Mouse (Mus musculus) stomach, embryonic 16.5 days (tissue): ENCODE measurements at regions not wholly inside any gene's neighbourhood (a gene's known extent, or its start where the extent isn't known, plus 50 kb on each side); places are given as distances from the start of the nearest gene placed in this dataset.

Experiments
- ATAC-seq: fragments of 200-750 bp; cut with Nextera tagmentation; 2 replicates; pipeline ENCODE4 v1.8.0; 2017; ENCODE audit warnings: moderate number of reproducible peaks, moderate TSS enrichment; ENCODE audit not compliant: insufficient read depth, low FRiP score
- H3K27ac ChIP-seq: fragments of 300-500 bp; sonication (generic); 2 replicates; pipeline ENCODE4 v1.5.1; 2014; ENCODE audit warnings: low read length
- H3K27me3 ChIP-seq: fragments of 300-500 bp; sonication (generic); 2 replicates; pipeline ENCODE4 v1.6.1; 2014; ENCODE audit warnings: low read length, control low read depth, mixed read lengths; ENCODE audit not compliant: control insufficient read depth, insufficient read depth
- H3K36me3 ChIP-seq: fragments of 300-500 bp; sonication (generic); 2 replicates; pipeline ENCODE4 v1.6.1; 2014; ENCODE audit warnings: low read length; ENCODE audit not compliant: control insufficient read depth, insufficient read depth
- H3K4me1 ChIP-seq: fragments of 300-500 bp; sonication (generic); 2 replicates; pipeline ENCODE4 v1.6.1; 2014; ENCODE audit warnings: low read length, control low read depth, mixed read lengths; ENCODE audit not compliant: control insufficient read depth, insufficient read depth
- H3K4me2 ChIP-seq: fragments of 300-500 bp; sonication (generic); 2 replicates; pipeline ENCODE4 v1.6.1; 2014; ENCODE audit warnings: low read depth, low read length, mixed read lengths
- H3K4me3 ChIP-seq: fragments of 300-500 bp; sonication (generic); replicated peaks from 2 replicates; pipeline ENCODE4 v1.5.1; 2014; ENCODE audit warnings: mild to moderate bottlenecking, low read length
- H3K9ac ChIP-seq: fragments of 300-500 bp; sonication (generic); 2 replicates; pipeline ENCODE4 v1.6.1; 2014; ENCODE audit warnings: low read length
- H3K9me3 ChIP-seq: fragments of 300-500 bp; sonication (generic); replicated peaks from 2 replicates; pipeline ENCODE4 v1.6.1; 2016; ENCODE audit warnings: low read length, control low read depth; ENCODE audit not compliant: control insufficient read depth
- WGBS: fragments of 180-500 bp; shearing (Covaris S2); extraction: QIAGEN DNeasy Blood & Tissue Kit; methylation state at CpG from one replicate; pipeline ENCODE4 v1.1.7; 2014; 5-methylcytosine and 5-hydroxymethylcytosine counted together

DNA sequence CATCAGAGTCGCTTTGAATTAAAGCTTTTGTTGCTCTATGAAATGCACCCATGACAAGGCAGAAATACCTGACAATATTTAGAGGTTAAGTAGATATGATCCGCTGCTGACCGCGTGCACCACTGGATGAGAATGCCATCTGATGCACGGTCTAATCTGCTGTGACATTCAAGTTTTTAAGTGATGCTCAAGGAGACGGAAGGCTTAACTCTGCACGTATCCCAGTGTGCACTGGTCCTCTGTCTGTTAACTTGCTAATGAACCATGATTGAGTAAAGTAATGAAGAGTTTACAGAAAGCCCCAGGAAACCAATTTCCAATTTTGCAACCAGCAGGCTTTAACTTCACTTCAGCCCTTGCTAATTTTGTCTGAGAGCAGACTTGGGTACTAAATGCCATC lies 478.3 kb upstream of the Gm5415 start:
- Histone ChIP-seq H3K36me3 (no peaks in the 10 kb centered on the region), H3K4me2 (no peak overlapping the region), H3K27me3 (no peaks in the 10 kb centered on the region), H3K9me3 (no peaks in the 10 kb centered on the region), H3K27ac (no peak overlapping the region), H3K4me3 (no peak overlapping the region), H3K4me1 (no peaks in the 10 kb centered on the region), H3K9ac (no peak overlapping the region)
- 79% methylated on average over 7 of the region's 7 CpGs for WGBS
- ATAC-seq = no peak

DNA sequence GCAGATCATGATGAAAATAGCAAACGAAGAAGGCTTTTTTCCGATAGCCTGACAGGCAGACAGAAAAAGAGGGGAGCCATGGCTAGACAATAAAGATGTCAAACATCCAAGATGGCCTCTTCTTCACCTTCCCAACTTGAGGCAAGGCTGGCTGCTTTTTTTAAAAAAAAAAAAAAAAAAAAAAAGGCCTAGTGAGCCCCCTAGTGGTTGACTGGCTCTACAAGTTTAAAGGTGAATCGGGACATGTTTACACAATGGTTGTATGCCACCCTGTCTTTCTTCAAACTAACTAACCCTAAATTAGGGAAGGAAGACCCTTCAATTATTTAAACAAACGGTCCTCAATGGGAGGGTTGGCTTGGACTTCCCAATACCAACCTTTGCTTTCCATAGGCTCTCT lies 475.8 kb upstream of the Gm5415 start:
- Histone ChIP-seq H3K4me3 (no peak overlapping the region), H3K4me2 (no peak overlapping the region), H3K36me3 (no peaks in the 10 kb centered on the region), H3K4me1 (no peaks in the 10 kb centered on the region), H3K27me3 (no peaks in the 10 kb centered on the region), H3K9me3 (no peaks in the 10 kb centered on the region), H3K27ac (no peak overlapping the region), H3K9ac (no peak overlapping the region)
- WGBS = 81% methylated on average over 4 of the region's 4 CpGs
- no peak for ATAC-seq

DNA sequence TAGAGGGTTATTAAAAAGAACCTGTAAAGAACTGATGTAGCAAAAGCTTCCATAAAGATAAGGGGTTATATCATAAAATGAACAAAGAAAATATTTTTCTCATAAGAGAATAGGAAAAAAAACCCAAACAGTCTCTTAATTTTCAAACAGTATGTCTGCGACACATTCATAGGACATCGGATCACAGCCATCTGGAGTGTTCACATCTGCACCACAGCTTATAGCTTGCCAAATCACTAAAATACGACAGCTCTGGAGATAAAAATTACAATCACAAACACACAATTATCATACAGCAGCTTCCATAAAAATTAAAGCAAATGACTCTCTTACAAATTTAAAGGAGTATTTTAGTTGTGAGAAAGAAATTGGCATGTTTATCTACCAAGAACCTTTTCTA lies 456.9 kb upstream of the Gm5415 start:
- Histone ChIP-seq H3K4me1 (no peaks in the 10 kb centered on the region), H3K9me3 (no peaks in the 10 kb centered on the region), H3K4me3 (no peak overlapping the region), H3K36me3 (no peaks in the 10 kb centered on the region), H3K4me2 (no peak overlapping the region), H3K27me3 (no peaks in the 10 kb centered on the region), H3K9ac (no peak overlapping the region), H3K27ac (no peak overlapping the region)
- 72% methylated on average over 3 of the region's 3 CpGs for WGBS
- no peak for ATAC-seq

DNA sequence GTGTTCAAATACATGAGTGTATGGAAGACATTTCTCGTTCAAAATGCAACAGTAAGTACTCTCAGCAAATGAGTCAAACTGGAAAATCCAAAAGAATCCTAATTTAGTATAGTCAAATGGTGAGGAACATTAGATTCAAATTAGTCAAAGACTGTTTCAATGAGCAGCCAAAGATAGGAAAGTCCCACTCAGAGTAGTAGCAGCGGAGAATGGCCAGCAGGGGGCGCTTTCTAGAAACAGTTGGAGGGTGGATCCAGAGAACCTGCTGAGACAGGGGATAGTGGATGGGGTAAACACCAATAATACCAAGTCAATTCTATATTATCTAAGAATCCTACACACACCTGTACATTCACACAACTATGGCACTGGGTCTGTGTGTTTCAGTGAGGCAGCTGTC lies 417.9 kb upstream of the Gm5415 start:
- WGBS = 78% methylated on average over 3 of the region's 3 CpGs
- no peak for ATAC-seq
- Histone ChIP-seq H3K27me3 (no peaks in the 10 kb centered on the region), H3K36me3 (no peaks in the 10 kb centered on the region), H3K27ac (no peak overlapping the region), H3K4me1 (no peaks in the 10 kb centered on the region), H3K4me2 (no peak overlapping the region), H3K4me3 (no peak overlapping the region), H3K9ac (no peak overlapping the region), H3K9me3 (no peaks in the 10 kb centered on the region)

DNA sequence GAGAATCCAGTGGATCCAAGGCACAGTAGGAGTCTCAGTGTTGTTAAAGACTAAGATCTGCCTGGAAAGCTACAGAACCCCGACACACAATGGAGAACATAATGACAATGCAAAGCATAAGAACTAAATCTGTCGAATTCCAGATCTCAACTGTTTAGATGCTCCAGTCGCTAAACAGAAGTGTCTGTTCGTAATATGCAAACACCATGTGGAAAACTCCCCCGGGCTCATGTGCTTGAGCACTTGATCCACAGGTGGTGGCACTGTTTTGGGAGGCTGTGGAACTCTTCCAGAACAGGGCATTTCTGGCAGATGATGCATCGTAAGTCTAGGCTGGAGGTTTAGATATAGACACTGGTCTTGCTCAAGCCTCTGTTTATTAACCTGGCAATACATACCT lies 412.2 kb upstream of the Gm5415 start:
- Histone ChIP-seq H3K27ac (no peak overlapping the region), H3K27me3 (no peaks in the 10 kb centered on the region), H3K4me1 (no peaks in the 10 kb centered on the region), H3K36me3 (no peaks in the 10 kb centered on the region), H3K4me3 (no peak overlapping the region), H3K9me3 (no peaks in the 10 kb centered on the region), H3K4me2 (no peak overlapping the region), H3K9ac (no peak overlapping the region)
- no peak for ATAC-seq
- WGBS = 81% methylated on average over 6 of the region's 6 CpGs

DNA sequence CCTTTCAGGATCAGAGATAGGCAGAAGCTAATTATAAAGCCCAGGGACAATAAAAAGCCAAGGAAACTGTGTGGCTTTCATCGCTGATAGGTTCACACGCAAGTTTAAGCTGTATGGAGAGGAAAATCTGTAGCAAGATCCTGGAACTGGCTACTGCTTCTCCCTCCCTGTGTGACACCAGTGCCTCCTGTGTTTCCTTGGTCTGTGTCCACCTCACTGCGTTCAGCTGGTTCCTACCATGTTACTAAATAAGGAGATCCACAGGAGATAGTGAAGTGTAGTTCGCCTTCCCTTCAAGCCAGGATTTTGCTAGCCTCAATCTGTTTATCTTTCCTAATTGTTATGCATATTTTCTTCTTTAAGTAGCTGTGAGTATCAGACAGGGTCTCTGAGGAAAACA lies 399.2 kb upstream of the Gm5415 start:
- Histone ChIP-seq H3K4me1 (no peaks in the 10 kb centered on the region), H3K36me3 (no peaks in the 10 kb centered on the region), H3K9me3 (no peaks in the 10 kb centered on the region), H3K9ac (no peak overlapping the region), H3K4me3 (no peak overlapping the region), H3K27ac (no peak overlapping the region), H3K27me3 (no peaks in the 10 kb centered on the region), H3K4me2 (no peak overlapping the region)
- no peak for ATAC-seq
- WGBS = 73% methylated on average over 4 of the region's 4 CpGs

DNA sequence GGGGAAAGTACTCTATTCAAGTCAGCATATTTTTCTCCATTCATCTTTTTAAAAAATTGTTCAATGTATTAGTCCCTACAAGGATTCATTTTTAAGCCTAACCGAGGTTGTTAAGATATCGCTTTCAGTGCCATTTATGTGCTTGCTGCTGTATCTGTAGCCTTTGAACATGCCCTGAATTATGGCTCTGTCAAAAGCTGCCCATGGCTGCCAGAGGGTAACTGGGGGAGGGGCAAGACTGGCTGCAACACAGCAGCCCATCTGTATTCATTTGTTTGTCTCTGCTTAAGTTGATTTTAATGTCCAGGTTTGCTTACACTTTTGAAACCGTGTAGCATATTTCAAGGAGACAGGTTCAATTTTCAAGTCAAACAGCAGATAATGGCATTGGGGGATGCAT lies 383.3 kb upstream of the Gm5415 start:
- no peak overlapping the region for H3K27ac ChIP-seq
- H3K9me3 ChIP-seq = no peaks in the 10 kb centered on the region
- H3K4me1 ChIP-seq = no peaks in the 10 kb centered on the region
- 53% methylated on average over 3 of the region's 3 CpGs for WGBS
- no peak overlapping the region for H3K4me3 ChIP-seq
- H3K36me3 ChIP-seq = no peaks in the 10 kb centered on the region
- no peak for ATAC-seq
- H3K4me2 ChIP-seq = no peak overlapping the region
- H3K9ac ChIP-seq = no peak overlapping the region
- no peaks in the 10 kb centered on the region for H3K27me3 ChIP-seq

DNA sequence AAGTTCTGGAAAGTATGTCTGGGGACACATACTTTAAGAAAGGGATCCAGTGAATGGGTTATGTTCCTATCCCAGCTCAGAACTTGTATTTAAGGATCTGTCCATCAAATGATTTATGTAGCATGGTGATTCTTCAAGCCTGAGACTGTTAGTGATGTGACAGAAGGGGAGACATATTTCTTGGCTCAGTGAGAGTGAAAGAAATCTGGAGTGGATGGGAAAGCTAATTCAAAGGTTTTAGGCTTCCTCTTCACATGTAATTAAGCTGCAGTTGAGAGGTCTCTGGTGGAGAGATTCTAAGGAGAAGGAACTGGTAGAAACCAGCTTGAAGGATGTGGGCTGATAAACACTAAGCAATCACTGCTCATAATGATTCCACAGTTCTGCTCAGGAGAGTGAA lies 355.3 kb upstream of the Gm5415 start:
- no peak overlapping the region for H3K9ac ChIP-seq
- H3K27ac ChIP-seq = no peak overlapping the region
- no peak for ATAC-seq
- H3K4me3 ChIP-seq = no peak overlapping the region
- no peaks in the 10 kb centered on the region for H3K4me1 ChIP-seq
- no peaks in the 10 kb centered on the region for H3K36me3 ChIP-seq
- no peak overlapping the region for H3K4me2 ChIP-seq
- H3K9me3 ChIP-seq = no peaks in the 10 kb centered on the region
- no peaks in the 10 kb centered on the region for H3K27me3 ChIP-seq

DNA sequence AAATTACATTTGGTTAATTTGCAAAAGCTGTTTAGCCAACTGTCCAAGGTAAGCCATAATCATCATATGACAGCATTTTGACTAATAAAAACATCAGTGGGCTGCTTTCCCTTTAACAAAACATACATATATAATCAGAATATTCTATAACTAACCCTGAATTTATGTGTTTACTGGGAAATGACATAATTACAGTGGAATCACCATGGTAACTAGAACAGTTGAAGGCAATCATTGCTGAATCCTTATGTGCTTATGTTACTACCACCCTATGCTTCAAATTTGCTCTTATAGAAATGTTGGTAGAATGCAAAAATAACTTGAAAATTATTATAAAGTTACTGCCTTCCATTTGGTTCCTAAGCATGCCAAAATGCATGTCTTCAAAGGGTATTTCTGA lies 340.6 kb upstream of the Gm5415 start:
- no peaks in the 10 kb centered on the region for H3K36me3 ChIP-seq
- no peak overlapping the region for H3K9ac ChIP-seq
- no peaks in the 10 kb centered on the region for H3K27me3 ChIP-seq
- no peak overlapping the region for H3K27ac ChIP-seq
- no peaks in the 10 kb centered on the region for H3K9me3 ChIP-seq
- ATAC-seq = no peak
- no peaks in the 10 kb centered on the region for H3K4me1 ChIP-seq
- H3K4me3 ChIP-seq = no peak overlapping the region
- no peak overlapping the region for H3K4me2 ChIP-seq

DNA sequence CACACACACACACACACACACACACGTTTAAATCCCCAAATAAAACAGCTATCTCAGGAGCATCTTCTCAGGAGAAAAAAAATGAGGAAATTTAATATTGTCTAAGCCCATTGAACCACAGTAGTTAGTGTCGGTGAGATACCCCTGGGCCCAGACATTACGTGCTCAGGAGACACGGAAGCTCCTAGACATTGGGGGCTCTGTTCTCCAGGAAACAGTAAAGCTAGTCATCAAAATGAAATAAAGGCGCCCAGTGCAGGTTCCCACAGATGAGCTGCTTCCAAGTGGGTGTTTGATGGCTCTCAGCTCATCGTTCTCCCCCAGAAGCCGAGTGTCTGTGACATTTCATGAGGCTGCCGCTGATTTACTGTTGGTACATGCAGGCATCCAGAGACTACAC lies 325.8 kb upstream of the Gm5415 start:
- ATAC-seq = no peak
- H3K27me3 ChIP-seq = no peaks in the 10 kb centered on the region
- H3K4me1 ChIP-seq = no peaks in the 10 kb centered on the region
- H3K36me3 ChIP-seq = no peaks in the 10 kb centered on the region
- H3K4me2 ChIP-seq = no peak overlapping the region
- no peaks in the 10 kb centered on the region for H3K9me3 ChIP-seq
- WGBS = 67% methylated on average over 8 of the region's 8 CpGs
- no peak overlapping the region for H3K27ac ChIP-seq
- H3K4me3 ChIP-seq = no peak overlapping the region
- H3K9ac ChIP-seq = no peak overlapping the region
